Mouse (Mus musculus): ENCODE measurements around the gene Sp110.
"Not testable (repeated sequence)": the region's sequence is repeated elsewhere in the genome, so short reads cannot be mapped to it uniquely, and the experiment has no call there.

Gene Sp110

GRCm38 (mm10) chr1:85598271-85599012 is at the start of gene Sp110:
Gene Sp110 (minus strand): TSS chr1:85598817.
- DNase-seq (ENCODE audit: low spot score): peak; percentile 48

- not testable (repeated sequence) for DNase-seq (ENCODE audit: low spot score)
These were observed 39.5 kb upstream of the Sp110 start for GRCm38 (mm10) chr1:85638144-85638543.

- not testable (repeated sequence) for DNase-seq (ENCODE audit: low spot score)
These were observed 38.3 kb upstream of the Sp110 start for GRCm38 (mm10) chr1:85636936-85637335.

- DNase-seq (ENCODE audit: low spot score): not testable (repeated sequence)
These were observed 20.1 kb upstream of the Sp110 start for GRCm38 (mm10) chr1:85618689-85619088.

- DNase-seq (ENCODE audit: low spot score): not testable (repeated sequence)
These were observed 18.5 kb upstream of the Sp110 start for GRCm38 (mm10) chr1:85617161-85617560.

GRCm38 (mm10) chr1:85615819-85616218 is 17.2 kb upstream of the Sp110 start:
- DNase-seq (ENCODE audit: low spot score): not testable (repeated sequence)

- DNase-seq (ENCODE audit: low spot score): not testable (repeated sequence)
These were observed 16.5 kb upstream of the Sp110 start for GRCm38 (mm10) chr1:85615096-85615495.

- not testable (repeated sequence) for DNase-seq (ENCODE audit: low spot score)
These were observed 12.0 kb upstream of the Sp110 start for GRCm38 (mm10) chr1:85610581-85610980.

GRCm38 (mm10) chr1:85608361-85608760 is 9.7 kb upstream of the Sp110 start:
- DNase-seq (ENCODE audit: low spot score): not testable (repeated sequence)

GRCm38 (mm10) chr1:85604341-85604740 is 5.7 kb upstream of the Sp110 start:
- not testable (repeated sequence) for DNase-seq (ENCODE audit: low spot score)

GRCm38 (mm10) chr1:85600794-85601193 is 2.2 kb upstream of the Sp110 start:
- peak; percentile 66 for DNase-seq (ENCODE audit: low spot score)

GRCm38 (mm10) chr1:85600078-85600477 is 1.5 kb upstream of the Sp110 start, which contains the start of gene Sp140:
Gene Sp140 (plus strand): TSS chr1:85600378.
- DNase-seq (ENCODE audit: low spot score): not testable (repeated sequence)

- DNase-seq (ENCODE audit: low spot score): not testable (repeated sequence)
These were observed 6.1 kb downstream of the Sp110 start for GRCm38 (mm10) chr1:85592526-85592925.

- not testable (repeated sequence) for DNase-seq (ENCODE audit: low spot score)
These were observed 9.9 kb downstream of the Sp110 start for GRCm38 (mm10) chr1:85588697-85589096.

- DNase-seq (ENCODE audit: low spot score): not testable (repeated sequence)
These were observed 17.1 kb downstream of the Sp110 start for GRCm38 (mm10) chr1:85581518-85581917.

- not testable (repeated sequence) for DNase-seq (ENCODE audit: low spot score)
These were observed 18.0 kb downstream of the Sp110 start for GRCm38 (mm10) chr1:85580578-85580977.

- DNase-seq (ENCODE audit: low spot score): not testable (repeated sequence)
These were observed 18.5 kb downstream of the Sp110 start for GRCm38 (mm10) chr1:85580148-85580534.

GRCm38 (mm10) chr1:85579199-85580147 is 19.1 kb downstream of the Sp110 start:
- not testable (repeated sequence) for DNase-seq (ENCODE audit: low spot score)

- not testable (repeated sequence) for DNase-seq (ENCODE audit: low spot score)
These were observed 20.1 kb downstream of the Sp110 start for GRCm38 (mm10) chr1:85578372-85579010.

GRCm38 (mm10) chr1:85575376-85575775 is 23.2 kb downstream of the Sp110 start, which contains the start of gene G530012D18Rik:
Gene G530012D18Rik (plus strand): TSS chr1:85575676.
- DNase-seq (ENCODE audit: low spot score): not testable (repeated sequence)

GRCm38 (mm10) chr1:85573554-85573953 is 25.1 kb downstream of the Sp110 start:
- DNase-seq (ENCODE audit: low spot score): not testable (repeated sequence)

GRCm38 (mm10) chr1:85555261-85555660 is 43.4 kb downstream of the Sp110 start:
- not testable (repeated sequence) for DNase-seq (ENCODE audit: low spot score)
